Mouse (Mus musculus): ENCODE data around the gene Arhgef15. TPM values are rescaled to one million over a fixed set of nuclear protein-coding genes. Genes with fewer than 3 reads are reported as not detected.
A peak's percentile ranks its signal among the peaks of the same experiment; 100 is the strongest.

The Arhgef15 gene
- polyA plus RNA-seq, 1 experiment = 3.7 TPM

GRCm38 (mm10) chr11:68923191-68923590 lies 34.1 kb downstream of the Arhgef15 start:
- peaks cover 8% of the 10 kb centered on the region for H3K4me1 ChIP-seq (ENCODE audit: control insufficient read depth, insufficient read depth, low read length)
- no peak overlapping the region for H3K27ac ChIP-seq (ENCODE audit: control insufficient read depth, insufficient read depth, low read depth, low read length)
- TF ChIP-seq CTCF (IDR thresholded peaks at IDR 0.05; ENCODE audit: control insufficient read depth, insufficient read depth, insufficient replicate concordance, low read depth, low read length) = no peak
- no peak for TF ChIP-seq POLR2A (IDR thresholded peaks at IDR 0.05; ENCODE audit: control insufficient read depth, low read depth, low read length)
- H3K27me3 ChIP-seq (ENCODE audit: control insufficient read depth, insufficient read depth, low read length) = no peaks in the 10 kb centered on the region
- H3K36me3 ChIP-seq (ENCODE audit: control insufficient read depth, insufficient read depth, low read length) = peaks cover 7% of the 10 kb centered on the region
- no peak overlapping the region for H3K4me3 ChIP-seq (ENCODE audit: control insufficient read depth, low read depth, low read length)

GRCm38 (mm10) chr11:68914566-68914965 lies 42.7 kb downstream of the Arhgef15 start:
- H3K27ac ChIP-seq (ENCODE audit: control insufficient read depth, insufficient read depth, low read depth, low read length) = no peak overlapping the region
- H3K36me3 ChIP-seq (ENCODE audit: control insufficient read depth, insufficient read depth, low read length) = no peaks in the 10 kb centered on the region
- no peaks in the 10 kb centered on the region for H3K4me1 ChIP-seq (ENCODE audit: control insufficient read depth, insufficient read depth, low read length)
- TF ChIP-seq CTCF (IDR thresholded peaks at IDR 0.05; ENCODE audit: control insufficient read depth, insufficient read depth, insufficient replicate concordance, low read depth, low read length) (no peak), POLR2A (IDR thresholded peaks at IDR 0.05; ENCODE audit: control insufficient read depth, low read depth, low read length) (no peak)
- no peaks in the 10 kb centered on the region for H3K27me3 ChIP-seq (ENCODE audit: control insufficient read depth, insufficient read depth, low read length)
- H3K4me3 ChIP-seq (ENCODE audit: control insufficient read depth, low read depth, low read length) = no peak overlapping the region

- Histone ChIP-seq H3K27me3 (ENCODE audit: control insufficient read depth, insufficient read depth, low read length) (no peaks in the 10 kb centered on the region), H3K36me3 (ENCODE audit: control insufficient read depth, insufficient read depth, low read length) (no peaks in the 10 kb centered on the region), H3K4me1 (ENCODE audit: control insufficient read depth, insufficient read depth, low read length) (no peaks in the 10 kb centered on the region), H3K4me3 (ENCODE audit: control insufficient read depth, low read depth, low read length) (no peak overlapping the region), H3K27ac (ENCODE audit: control insufficient read depth, insufficient read depth, low read depth, low read length) (no peak overlapping the region)
- no peak for TF ChIP-seq CTCF (IDR thresholded peaks at IDR 0.05; ENCODE audit: control insufficient read depth, insufficient read depth, insufficient replicate concordance, low read depth, low read length)
- no peak for TF ChIP-seq POLR2A (IDR thresholded peaks at IDR 0.05; ENCODE audit: control insufficient read depth, low read depth, low read length)
These were observed 45.6 kb downstream of the Arhgef15 start for GRCm38 (mm10) chr11:68911531-68912177.

GRCm38 (mm10) chr11:68908846-68909503 lies 48.3 kb downstream of the Arhgef15 start:
- H3K27me3 ChIP-seq (ENCODE audit: control insufficient read depth, insufficient read depth, low read length) = no peaks in the 10 kb centered on the region
- no peak overlapping the region for H3K4me3 ChIP-seq (ENCODE audit: control insufficient read depth, low read depth, low read length)
- TF ChIP-seq POLR2A (IDR thresholded peaks at IDR 0.05; ENCODE audit: control insufficient read depth, low read depth, low read length) = no peak
- TF ChIP-seq CTCF (IDR thresholded peaks at IDR 0.05; ENCODE audit: control insufficient read depth, insufficient read depth, insufficient replicate concordance, low read depth, low read length) = no peak
- H3K36me3 ChIP-seq (ENCODE audit: control insufficient read depth, insufficient read depth, low read length) = no peaks in the 10 kb centered on the region; the same call in 1 of the 2 replicates
- H3K27ac ChIP-seq (ENCODE audit: control insufficient read depth, insufficient read depth, low read depth, low read length) = no peak overlapping the region
- H3K4me1 ChIP-seq (ENCODE audit: control insufficient read depth, insufficient read depth, low read length) = no peaks in the 10 kb centered on the region

GRCm38 (mm10) chr11:68907251-68907650 lies 50.0 kb downstream of the Arhgef15 start:
- TF ChIP-seq POLR2A (IDR thresholded peaks at IDR 0.05; ENCODE audit: control insufficient read depth, low read depth, low read length) (no peak), CTCF (IDR thresholded peaks at IDR 0.05; ENCODE audit: control insufficient read depth, insufficient read depth, insufficient replicate concordance, low read depth, low read length) (no peak)
- no peak overlapping the region for H3K27ac ChIP-seq (ENCODE audit: control insufficient read depth, insufficient read depth, low read depth, low read length)
- peaks cover 2% of the 10 kb centered on the region; the same call in 1 of the 2 replicates for H3K4me1 ChIP-seq (ENCODE audit: control insufficient read depth, insufficient read depth, low read length)
- H3K36me3 ChIP-seq (ENCODE audit: control insufficient read depth, insufficient read depth, low read length) = peaks cover 5% of the 10 kb centered on the region
- H3K4me3 ChIP-seq (ENCODE audit: control insufficient read depth, low read depth, low read length) = no peak overlapping the region; the same call in 1 of the 2 replicates
- no peaks in the 10 kb centered on the region for H3K27me3 ChIP-seq (ENCODE audit: control insufficient read depth, insufficient read depth, low read length)

GRCm38 (mm10) chr11:68906461-68906790 lies 50.9 kb downstream of the Arhgef15 start:
- peaks cover 2% of the 10 kb centered on the region; the same call in 1 of the 2 replicates for H3K4me1 ChIP-seq (ENCODE audit: control insufficient read depth, insufficient read depth, low read length)
- no peak overlapping the region for H3K27ac ChIP-seq (ENCODE audit: control insufficient read depth, insufficient read depth, low read depth, low read length)
- no peaks in the 10 kb centered on the region for H3K27me3 ChIP-seq (ENCODE audit: control insufficient read depth, insufficient read depth, low read length)
- 0 out of 2 replicates have a peak overlapping the region, but pooled peaks have one; percentile 7 for H3K4me3 ChIP-seq (ENCODE audit: control insufficient read depth, low read depth, low read length)
- TF ChIP-seq POLR2A (IDR thresholded peaks at IDR 0.05; ENCODE audit: control insufficient read depth, low read depth, low read length) (no peak), CTCF (IDR thresholded peaks at IDR 0.05; ENCODE audit: control insufficient read depth, insufficient read depth, insufficient replicate concordance, low read depth, low read length) (no peak)
- H3K36me3 ChIP-seq (ENCODE audit: control insufficient read depth, insufficient read depth, low read length) = peaks cover 5% of the 10 kb centered on the region

- H3K4me3 ChIP-seq (ENCODE audit: control insufficient read depth, low read depth, low read length) = no peak overlapping the region
- TF ChIP-seq POLR2A (IDR thresholded peaks at IDR 0.05; ENCODE audit: control insufficient read depth, low read depth, low read length) (no peak), CTCF (IDR thresholded peaks at IDR 0.05; ENCODE audit: control insufficient read depth, insufficient read depth, insufficient replicate concordance, low read depth, low read length) (no peak)
- no peaks in the 10 kb centered on the region for H3K27me3 ChIP-seq (ENCODE audit: control insufficient read depth, insufficient read depth, low read length)
- H3K4me1 ChIP-seq (ENCODE audit: control insufficient read depth, insufficient read depth, low read length) = peaks cover 2% of the 10 kb centered on the region; the same call in 1 of the 2 replicates
- no peak overlapping the region for H3K27ac ChIP-seq (ENCODE audit: control insufficient read depth, insufficient read depth, low read depth, low read length)
- H3K36me3 ChIP-seq (ENCODE audit: control insufficient read depth, insufficient read depth, low read length) = peaks cover 5% of the 10 kb centered on the region
These were observed 51.4 kb downstream of the Arhgef15 start for GRCm38 (mm10) chr11:68905665-68906460.

All from testis, adult 2 months (tissue).